Mouse (Mus musculus) stomach, adult 2 months (tissue): ENCODE measurements around the gene Tdpoz1. TPM values are rescaled to one million over a fixed set of nuclear protein-coding genes. Genes with fewer than 3 reads are reported as not detected.

Source experiments
- polyA plus RNA-seq: library from polyadenylated mRNA; depleted of rRNA; stranded (reverse); fragments of >200 nt; gene quantifications from 2 replicates; pipeline ENCODE4 v1.2.3, GENCODE M21; 2012; rRNA removed

Gene Tdpoz1
- not detected in 2 replicates for polyA plus RNA-seq

GRCm38 (mm10) chr3:93676210-93676609 lies at the start of gene Tdpoz1:
Tdpoz1 (minus strand) TSS chr3:93676310.

GRCm38 (mm10) chr3:93692970-93693369 lies 16.9 kb upstream of the Tdpoz1 start, which contains the start of gene Gm37596:
Gm37596 (minus strand) TSS chr3:93693070.

DNA sequence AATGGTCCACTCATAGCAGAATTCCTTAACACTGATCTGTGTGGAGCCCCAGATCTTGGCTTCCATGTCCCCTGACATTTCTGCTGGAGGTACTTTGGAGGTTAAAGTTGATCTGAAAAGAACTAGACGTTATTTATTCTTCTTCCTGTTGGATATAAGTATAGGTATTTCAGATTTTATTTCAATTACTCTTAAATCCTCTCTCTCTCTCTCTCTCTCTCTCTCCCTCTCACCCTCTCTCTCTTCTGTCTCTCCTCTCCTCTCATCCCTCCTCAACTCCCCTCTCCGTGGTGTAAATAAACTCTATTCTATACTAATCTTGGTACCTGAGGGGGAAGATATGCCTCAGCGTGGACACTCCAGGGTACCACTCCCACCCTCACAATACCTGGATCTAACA lies 23.5 kb downstream of the Tdpoz1 start, which contains the start of gene Tdpoz2:
TSS of gene Tdpoz2 (minus strand) at position 101 of the 400 bp plus-strand sequence.

Other genes starting within 250 kb of the Tdpoz1 start
- 0.01 TPM in 1 of 2 replicates, not detected in the other for gene Tchh, start 234.0 kb downstream of the Tdpoz1 start, polyA plus RNA-seq
- gene Tchhl1, start 207.6 kb downstream of the Tdpoz1 start, polyA plus RNA-seq = not detected in 2 replicates
- gene S100a11, start 155.8 kb downstream of the Tdpoz1 start, polyA plus RNA-seq = 66.8 and 103 TPM in 2 replicates
- 8.6 and 12.4 TPM in 2 replicates for gene S100a10, start 121.2 kb downstream of the Tdpoz1 start, polyA plus RNA-seq
- gene Tdpoz2, start 23.6 kb downstream of the Tdpoz1 start, polyA plus RNA-seq = not detected in 2 replicates
- gene Gm37596, start 16.8 kb upstream of the Tdpoz1 start, polyA plus RNA-seq = not detected in 2 replicates
- gene Gm5773, start 96.7 kb upstream of the Tdpoz1 start, polyA plus RNA-seq = not detected in 2 replicates
- gene Tdpoz4, start 120.1 kb upstream of the Tdpoz1 start, polyA plus RNA-seq = not detected in 2 replicates
- gene Tdpoz3, start 149.7 kb upstream of the Tdpoz1 start, polyA plus RNA-seq = not detected in 2 replicates